Mouse (Mus musculus): ENCODE measurements at regions not wholly inside any gene's neighbourhood (a gene's known extent, or its start where the extent isn't known, plus 50 kb on each side); places are given as distances from the start of the nearest gene placed in this dataset.

DNA sequence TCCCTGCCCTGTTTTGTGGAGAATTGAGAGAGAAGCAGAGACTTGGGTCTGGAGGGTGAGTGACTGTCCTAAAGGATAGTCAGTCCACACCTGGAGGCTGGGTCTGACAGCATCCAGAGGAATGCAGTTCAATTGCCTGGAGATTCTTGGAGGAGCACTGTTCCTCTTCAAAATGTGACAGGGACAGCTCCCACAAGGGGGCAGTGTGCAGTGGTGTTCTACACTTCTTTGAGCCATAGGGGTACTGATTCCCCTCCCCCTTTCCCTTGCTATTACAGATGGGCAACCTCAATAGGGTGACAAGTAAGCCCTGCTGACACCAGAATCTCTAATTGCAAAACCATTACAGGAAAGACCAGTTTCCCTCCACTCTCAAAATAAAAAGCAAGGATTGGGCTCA lies 63.7 kb upstream of the Gm773 start:
- in situ Hi-C loops (cut with MboI; ENCODE audit: low pct_unique_long_range_greater_than_20kb in 1 of 2, low sequenced_read_pairs in 2 of 2, unreplicated experiment in 1 of 2) = loop anchor here in 1 of 2 experiments (5.0 kb wide), 1 partner anchor 66 kb away; no protein-coding TSS in a partner anchor

- in situ Hi-C loops (cut with MboI; ENCODE audit: low pct_unique_long_range_greater_than_20kb in 1 of 2, low sequenced_read_pairs in 2 of 2, unreplicated experiment in 1 of 2) = no loop called here
Observed at GRCm38 (mm10) chrX:56274170-56274569, 61.5 kb upstream of the Gm773 start.

- in situ Hi-C loops (cut with MboI; ENCODE audit: low pct_unique_long_range_greater_than_20kb in 1 of 2, low sequenced_read_pairs in 2 of 2, unreplicated experiment in 1 of 2) = no loop called here
Observed at GRCm38 (mm10) chrX:56269706-56270105, 57.0 kb upstream of the Gm773 start.

Measured in mouse embryonic stem cell (cell line).